ENCODE assay signal across 8 mouse cellular contexts in the genomic region with DNA sequence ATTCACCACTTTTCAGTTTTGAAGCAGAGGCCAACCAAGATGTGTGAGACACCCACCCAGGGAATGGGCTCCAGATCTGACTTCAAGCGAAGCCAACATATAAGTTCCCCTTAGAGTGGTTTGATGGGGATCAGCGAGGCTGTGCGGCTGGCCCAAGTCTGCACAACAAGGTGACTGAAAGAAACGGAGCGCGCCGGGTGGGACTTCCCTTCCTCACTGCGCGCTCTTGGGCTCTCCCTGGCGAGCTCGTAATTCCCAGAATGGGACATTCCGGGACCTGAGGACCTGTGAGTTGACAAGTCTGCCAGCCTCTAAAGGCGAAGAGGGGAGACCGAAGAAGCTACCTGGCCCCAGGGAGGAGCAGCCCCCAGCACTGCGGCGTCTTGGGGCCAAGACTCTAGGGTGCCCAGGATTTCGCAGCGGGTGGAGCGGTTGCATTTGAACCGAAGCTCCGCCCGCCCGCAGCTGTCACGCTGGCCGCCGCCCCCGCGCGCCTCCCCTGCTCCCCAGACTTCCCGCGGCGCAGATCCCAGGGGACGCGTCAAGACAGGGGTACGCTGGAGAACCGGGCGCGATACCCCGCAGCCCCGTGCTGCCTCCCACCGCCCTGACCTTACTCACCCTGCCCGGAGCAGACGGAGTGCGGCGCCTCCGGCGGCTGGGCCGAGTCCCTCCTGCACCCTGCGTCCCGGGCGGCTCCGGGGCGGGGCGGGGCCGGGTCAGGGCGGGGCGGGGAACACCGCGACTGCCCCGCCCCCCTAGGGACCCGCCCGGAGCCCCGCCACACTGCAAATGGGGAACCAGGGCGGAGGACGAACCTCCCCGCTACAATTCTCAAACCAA. TPM values are rescaled to one million over a fixed set of nuclear protein-coding genes. Genes with fewer than 3 reads are reported as not detected.
A peak's percentile ranks its signal among the peaks of the same experiment; 100 is the strongest.
DNase-seq lines count a peak whose midpoint lies in the region; ATAC-seq lines count a peak whose summit lies in the region.

Gene Syne3, minus strand, starts transcription at position 440 of the 843 bp plus-strand sequence.

- H3K9ac ChIP-seq in hindbrain, embryonic 15.5 days = peak within 1 kb of the TSS; percentile 47
- H3K9ac ChIP-seq in limb, embryonic 11.5 days (ENCODE audit: low read length) = peak within 1 kb of the TSS; percentile 22
- H3K9ac ChIP-seq in midbrain, embryonic 13.5 days (replicated peaks) = peak within 1 kb of the TSS; percentile 65

- no peaks in the 10 kb centered on the region for H3K36me3 ChIP-seq in hindbrain, embryonic 15.5 days
- H3K36me3 ChIP-seq in limb, embryonic 11.5 days (ENCODE audit: control insufficient read depth, insufficient read depth, low read length) = no peaks in the 10 kb centered on the region
- no peaks in the 10 kb centered on the region for H3K36me3 ChIP-seq in midbrain, embryonic 13.5 days

- WGBS in hindbrain, embryonic 15.5 days = 1% methylated on average over 52 of the region's 66 CpGs
- under 1% methylated on average over 62 of the region's 66 CpGs for WGBS in limb, embryonic 11.5 days
- WGBS in midbrain, embryonic 13.5 days = under 1% methylated on average over 64 of the region's 66 CpGs

- H3K27ac ChIP-seq in hindbrain, embryonic 15.5 days (replicated peaks) = no peak within 1 kb of the TSS
- H3K27ac ChIP-seq in limb, embryonic 11.5 days (replicated peaks; ENCODE audit: low read depth, low read length) = no peak within 1 kb of the TSS
- H3K27ac ChIP-seq in midbrain, embryonic 13.5 days = no peak within 1 kb of the TSS

- ATAC-seq in hindbrain, embryonic 15.5 days (ENCODE audit: low FRiP score, low read depth) = peak; percentile 46
- peak; percentile 54 for ATAC-seq in limb, embryonic 11.5 days (ENCODE audit: insufficient number of reproducible peaks, low FRiP score, low TSS enrichment, low read depth)
- peak; percentile 77 for ATAC-seq in midbrain, embryonic 13.5 days

- H3K4me2 ChIP-seq in hindbrain, embryonic 15.5 days = peak within 1 kb of the TSS; percentile 100
- peak within 1 kb of the TSS; percentile 100 for H3K4me2 ChIP-seq in limb, embryonic 11.5 days (ENCODE audit: low read depth, severe bottlenecking)
- H3K4me2 ChIP-seq in midbrain, embryonic 13.5 days (replicated peaks) = peak within 1 kb of the TSS; percentile 98

- peaks cover 20% of the 10 kb centered on the region for H3K4me1 ChIP-seq in hindbrain, embryonic 15.5 days (replicated peaks)
- peaks cover 17% of the 10 kb centered on the region for H3K4me1 ChIP-seq in limb, embryonic 11.5 days (ENCODE audit: control insufficient read depth, insufficient read depth, low read length)
- peaks cover 20% of the 10 kb centered on the region for H3K4me1 ChIP-seq in midbrain, embryonic 13.5 days (replicated peaks)

- peak; percentile 49 for DNase-seq in MN1 (ENCODE audit: low spot score)
- DNase-seq in brain, adult 2 months (ENCODE audit: low read depth, low spot score) = peak; percentile 64
- DNase-seq in gastrocnemius, adult 8-10 months (ENCODE audit: low spot score in 2 of 2) = peak; percentile 68 to 74
- peak; percentile 59 for DNase-seq in limb, embryonic 11.5 days (ENCODE audit: low spot score)
- DNase-seq in spleen, adult 12 weeks (ENCODE audit: low spot score) = peak; percentile 83
- DNase-seq in cerebellum, adult 9-11 months = no peak

- H3K27me3 ChIP-seq in hindbrain, embryonic 15.5 days = peaks cover 41% of the 10 kb centered on the region
- H3K27me3 ChIP-seq in limb, embryonic 11.5 days (ENCODE audit: control insufficient read depth, insufficient read depth, low read length) = peaks cover 20% of the 10 kb centered on the region
- peaks cover 53% of the 10 kb centered on the region for H3K27me3 ChIP-seq in midbrain, embryonic 13.5 days

- H3K9me3 ChIP-seq in hindbrain, embryonic 15.5 days = no peaks in the 10 kb centered on the region
- H3K9me3 ChIP-seq in limb, embryonic 11.5 days (ENCODE audit: control insufficient read depth, low read length) = no peaks in the 10 kb centered on the region
- no peaks in the 10 kb centered on the region for H3K9me3 ChIP-seq in midbrain, embryonic 13.5 days

- H3K4me3 ChIP-seq in hindbrain, embryonic 15.5 days = peak within 1 kb of the TSS; percentile 58
- peak within 1 kb of the TSS; percentile 62 for H3K4me3 ChIP-seq in limb, embryonic 11.5 days (ENCODE audit: low read depth, low read length)
- peak within 1 kb of the TSS; percentile 57 for H3K4me3 ChIP-seq in midbrain, embryonic 13.5 days (replicated peaks)

RNA-seq across cellular contexts. Expression of gene Syne3, which starts in this region (rescaled TPM):
- 1 to 10 TPM; 2.9 to 5.0 (median 3.6) TPM for total RNA-seq in gastrocnemius, adult 8-10 months (2022)
- polyA plus RNA-seq in hindbrain, embryonic 15.5 days (2015; fragmentation: Nextera tagmentation; extraction: Ambion mirVana) = 0.36 and 0.43 TPM in 2 replicates
- polyA plus RNA-seq in limb, embryonic 11.5 days (2014; fragmentation: Nextera tagmentation; extraction: Ambion mirVana) = 0.20 and 0.31 TPM in 2 replicates
- 0.17 and 0.27 TPM in 2 replicates for polyA plus RNA-seq in midbrain, embryonic 13.5 days (2015; fragmentation: Nextera tagmentation; extraction: Ambion mirVana)

Comparison
In these comparisons a context has a peak if more than half of its experiments do, and no peak if none do; other contexts are left out.
1. Peak in ATAC-seq, H3K4me3 ChIP-seq, H3K9ac ChIP-seq and H3K4me2 ChIP-seq in hindbrain, embryonic 15.5 days; RNA of the gene not detected or under 1 TPM.
2. Peak in DNase-seq, ATAC-seq, H3K4me3 ChIP-seq, H3K9ac ChIP-seq and H3K4me2 ChIP-seq in limb, embryonic 11.5 days; RNA of the gene not detected or under 1 TPM.
3. Peak in ATAC-seq, H3K4me3 ChIP-seq, H3K9ac ChIP-seq and H3K4me2 ChIP-seq in midbrain, embryonic 13.5 days; RNA of the gene not detected or under 1 TPM.